ENCODE assay signal across 8 mouse cellular contexts in the genomic region with DNA sequence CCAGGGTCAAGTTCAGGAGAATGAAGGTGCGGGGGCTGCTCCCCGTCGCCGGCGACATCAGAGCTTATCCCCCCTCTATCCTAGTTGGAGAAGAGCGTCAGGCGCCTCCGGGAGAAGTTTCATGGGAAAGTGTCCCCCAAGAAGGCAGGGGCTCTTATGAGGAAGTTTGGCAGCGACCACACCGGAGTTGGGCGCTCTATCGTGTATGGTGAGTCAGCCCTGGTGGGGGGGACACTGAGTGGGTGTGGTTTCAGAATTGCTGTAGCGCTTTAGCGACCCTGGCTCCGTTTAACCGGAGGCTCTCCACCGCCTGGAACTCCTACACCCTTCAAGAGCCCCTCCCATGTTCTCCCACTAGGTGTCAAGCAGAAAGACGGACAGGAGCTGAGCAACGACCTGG. TPM values are rescaled to one million over a fixed set of nuclear protein-coding genes. Genes with fewer than 3 reads are reported as not detected.
DNase-seq lines count a peak whose midpoint lies in the region; ATAC-seq and TF ChIP-seq lines count a peak whose summit lies in the region.

No protein-coding gene starts in this region.

- ATAC-seq in embryonic facial prominence, embryonic 13.5 days (ENCODE audit: insufficient number of reproducible peaks, insufficient read depth, low FRiP score, low TSS enrichment, low read depth) = no peak
- no peak for ATAC-seq in limb, embryonic 11.5 days (ENCODE audit: insufficient number of reproducible peaks, low FRiP score, low TSS enrichment, low read depth)
- no peak for ATAC-seq in neural tube, embryonic 13.5 days (ENCODE audit: low read depth)

- peak; percentile 29 for DNase-seq in frontal cortex, postnatal 10 days (ENCODE audit: low spot score in 2 of 2)
- DNase-seq in frontal cortex, postnatal 25 days (ENCODE audit: low spot score in 2 of 2) = no peak
- DNase-seq in limb, embryonic 11.5 days (ENCODE audit: low spot score) = no peak
- DNase-seq in frontal cortex, postnatal 14 days (ENCODE audit: low spot score in 2 of 2) = no peak
- DNase-seq in layer of hippocampus, postnatal 25 days (ENCODE audit: extremely low spot score in 1 of 2, low spot score in 1 of 2) = no peak

- no peaks in the 10 kb centered on the region for H3K79me3 ChIP-seq in C2C12 (ENCODE audit: low read depth)

- H3K27ac ChIP-seq in embryonic facial prominence, embryonic 13.5 days = no peak overlapping the region
- H3K27ac ChIP-seq in limb, embryonic 11.5 days (replicated peaks; ENCODE audit: low read depth, low read length) = no peak overlapping the region
- H3K27ac ChIP-seq in neural tube, embryonic 13.5 days (replicated peaks) = no peak overlapping the region

- H3K79me2 ChIP-seq in C2C12 (ENCODE audit: control insufficient read depth, insufficient read depth) = no peaks in the 10 kb centered on the region

- H3K4me3 ChIP-seq in C2C12 (ENCODE audit: insufficient read depth, poor library complexity, severe bottlenecking) = peak overlapping the region; percentile 34
- peak overlapping the region; percentile 49 for H3K4me3 ChIP-seq in embryonic facial prominence, embryonic 13.5 days
- peak overlapping the region; percentile 28 for H3K4me3 ChIP-seq in limb, embryonic 11.5 days (ENCODE audit: low read depth, low read length)
- peak overlapping the region; percentile 33 for H3K4me3 ChIP-seq in neural tube, embryonic 13.5 days

- no peaks in the 10 kb centered on the region for H3K36me3 ChIP-seq in C2C12 (ENCODE audit: control insufficient read depth, insufficient read depth)
- no peaks in the 10 kb centered on the region for H3K36me3 ChIP-seq in embryonic facial prominence, embryonic 13.5 days
- H3K36me3 ChIP-seq in limb, embryonic 11.5 days (ENCODE audit: control insufficient read depth, insufficient read depth, low read length) = no peaks in the 10 kb centered on the region
- H3K36me3 ChIP-seq in neural tube, embryonic 13.5 days = no peaks in the 10 kb centered on the region

- no peak overlapping the region for H3ac ChIP-seq in C2C12 (ENCODE audit: control insufficient read depth, insufficient read length, low read depth)

- no peaks in the 10 kb centered on the region for H3K9me3 ChIP-seq in embryonic facial prominence, embryonic 13.5 days
- no peaks in the 10 kb centered on the region for H3K9me3 ChIP-seq in limb, embryonic 11.5 days (ENCODE audit: control insufficient read depth, low read length)
- H3K9me3 ChIP-seq in neural tube, embryonic 13.5 days = no peaks in the 10 kb centered on the region

- H3K4me1 ChIP-seq in embryonic facial prominence, embryonic 13.5 days = peaks cover 9% of the 10 kb centered on the region
- no peaks in the 10 kb centered on the region for H3K4me1 ChIP-seq in limb, embryonic 11.5 days (ENCODE audit: control insufficient read depth, insufficient read depth, low read length)
- peaks cover 6% of the 10 kb centered on the region for H3K4me1 ChIP-seq in neural tube, embryonic 13.5 days (replicated peaks)

- H3K4me2 ChIP-seq in embryonic facial prominence, embryonic 13.5 days = peak overlapping the region; percentile 61
- peak overlapping the region; percentile 37 for H3K4me2 ChIP-seq in limb, embryonic 11.5 days (ENCODE audit: low read depth, severe bottlenecking)
- H3K4me2 ChIP-seq in neural tube, embryonic 13.5 days = peak overlapping the region; percentile 46

- no peaks in the 10 kb centered on the region for H3K27me3 ChIP-seq in C2C12 (ENCODE audit: control insufficient read depth, insufficient read depth, insufficient read length)
- H3K27me3 ChIP-seq in embryonic facial prominence, embryonic 13.5 days = peaks cover 50% of the 10 kb centered on the region
- peaks cover 35% of the 10 kb centered on the region for H3K27me3 ChIP-seq in limb, embryonic 11.5 days (ENCODE audit: control insufficient read depth, insufficient read depth, low read length)
- H3K27me3 ChIP-seq in neural tube, embryonic 13.5 days = peaks cover 51% of the 10 kb centered on the region

- 7% methylated on average over 19 of the region's 19 CpGs for WGBS in embryonic facial prominence, embryonic 13.5 days
- WGBS in limb, embryonic 11.5 days = 4% methylated on average over 19 of the region's 19 CpGs
- 4% methylated on average over 19 of the region's 19 CpGs for WGBS in neural tube, embryonic 13.5 days

- peak overlapping the region; percentile 61; the same call in 1 of the 2 replicates for H3K9ac ChIP-seq in embryonic facial prominence, embryonic 13.5 days
- H3K9ac ChIP-seq in limb, embryonic 11.5 days (ENCODE audit: low read length) = no peak overlapping the region
- no peak overlapping the region for H3K9ac ChIP-seq in neural tube, embryonic 13.5 days

- no peak for TF ChIP-seq CTCF in C2C12 (IDR thresholded peaks at IDR 0.05; ENCODE audit: control insufficient read depth, insufficient read depth, insufficient read length)

TF ChIP-seq in C2C12, 6 proteins besides CTCF, POLR2A, EP300 and RAD21:
- TF ChIP-seq USF1 (IDR thresholded peaks at IDR 0.05; ENCODE audit: low read depth) (no peak), MAX (IDR thresholded peaks at IDR 0.05) (no peak), FOSL1 (IDR thresholded peaks at IDR 0.05; ENCODE audit: insufficient read depth, low read length, poor library complexity, severe bottlenecking) (no peak), CEBPB (IDR thresholded peaks at IDR 0.05; ENCODE audit: low read depth) (no peak), MYOG (IDR thresholded peaks at IDR 0.05; ENCODE audit: control insufficient read depth, extremely low read depth, insufficient read length) (no peak), MYOD1 (IDR thresholded peaks at IDR 0.05; ENCODE audit: control insufficient read depth, insufficient read length, low read depth) (no peak)
TF ChIP-seq in C2C12: peak in this region for 0.

RNA-seq across cellular contexts. Expression of gene A230050P20Rik, which starts 0.8 kb away (rescaled TPM):
- 11.8 TPM for polyA plus RNA-seq in C2C12 (2012; fragmentation: generic; extraction: Trizol)
- polyA plus RNA-seq in embryonic facial prominence, embryonic 13.5 days (2015; fragmentation: Nextera tagmentation; extraction: Ambion mirVana) = 7.5 and 9.1 TPM in 2 replicates
- polyA plus RNA-seq in limb, embryonic 11.5 days (2014; fragmentation: Nextera tagmentation; extraction: Ambion mirVana) = 1.2 and 1.4 TPM in 2 replicates
- 2.6 and 2.7 TPM in 2 replicates for polyA plus RNA-seq in neural tube, embryonic 13.5 days (2015; fragmentation: Nextera tagmentation; extraction: Ambion mirVana)
- 10 to 100 TPM; 50.7 to 77.1 TPM for total RNA-seq in layer of hippocampus, postnatal 25 days (2021)

RNA-seq across cellular contexts. Expression of gene Angptl6, which starts 10.3 kb away (rescaled TPM):
- polyA plus RNA-seq in C2C12 (2012; fragmentation: generic; extraction: Trizol) = 0.92 TPM
- 3.6 and 5.4 TPM in 2 replicates for polyA plus RNA-seq in embryonic facial prominence, embryonic 13.5 days (2015; fragmentation: Nextera tagmentation; extraction: Ambion mirVana)
- polyA plus RNA-seq in limb, embryonic 11.5 days (2014; fragmentation: Nextera tagmentation; extraction: Ambion mirVana) = 2.6 TPM in 2 replicates
- 8.8 and 9.7 TPM in 2 replicates for polyA plus RNA-seq in neural tube, embryonic 13.5 days (2015; fragmentation: Nextera tagmentation; extraction: Ambion mirVana)
- total RNA-seq in layer of hippocampus, postnatal 25 days (2021) = 10 to 100 TPM; 10.5 to 11.4 TPM

RNA-seq across cellular contexts. Expression of gene Ppan, which starts 18.7 kb away (rescaled TPM):
- polyA plus RNA-seq in C2C12 (2012; fragmentation: generic; extraction: Trizol) = 88.3 TPM
- polyA plus RNA-seq in embryonic facial prominence, embryonic 13.5 days (2015; fragmentation: Nextera tagmentation; extraction: Ambion mirVana) = 86.2 and 87.6 TPM in 2 replicates
- polyA plus RNA-seq in limb, embryonic 11.5 days (2014; fragmentation: Nextera tagmentation; extraction: Ambion mirVana) = 83.9 and 87.3 TPM in 2 replicates
- 48.1 and 51.9 TPM in 2 replicates for polyA plus RNA-seq in neural tube, embryonic 13.5 days (2015; fragmentation: Nextera tagmentation; extraction: Ambion mirVana)
- 10 to 100 TPM; 23.5 to 25.5 TPM for total RNA-seq in layer of hippocampus, postnatal 25 days (2021)

RNA-seq across cellular contexts. Expression of gene Eif3g, which starts 29.2 kb away (rescaled TPM):
- 247 TPM for polyA plus RNA-seq in C2C12 (2012; fragmentation: generic; extraction: Trizol)
- polyA plus RNA-seq in embryonic facial prominence, embryonic 13.5 days (2015; fragmentation: Nextera tagmentation; extraction: Ambion mirVana) = 292 and 343 TPM in 2 replicates
- 377 and 383 TPM in 2 replicates for polyA plus RNA-seq in limb, embryonic 11.5 days (2014; fragmentation: Nextera tagmentation; extraction: Ambion mirVana)
- 253 and 267 TPM in 2 replicates for polyA plus RNA-seq in neural tube, embryonic 13.5 days (2015; fragmentation: Nextera tagmentation; extraction: Ambion mirVana)
- 100 to 1,000 TPM; 118 to 122 TPM for total RNA-seq in layer of hippocampus, postnatal 25 days (2021)

RNA-seq across cellular contexts. Expression of gene Rdh8, which starts 50.9 kb away (rescaled TPM):
- polyA plus RNA-seq in C2C12 (2012; fragmentation: generic; extraction: Trizol) = not detected
- polyA plus RNA-seq in embryonic facial prominence, embryonic 13.5 days (2015; fragmentation: Nextera tagmentation; extraction: Ambion mirVana) = not detected in 2 replicates
- polyA plus RNA-seq in limb, embryonic 11.5 days (2014; fragmentation: Nextera tagmentation; extraction: Ambion mirVana) = not detected in 2 replicates
- polyA plus RNA-seq in neural tube, embryonic 13.5 days (2015; fragmentation: Nextera tagmentation; extraction: Ambion mirVana) = not detected in 2 replicates
- total RNA-seq in layer of hippocampus, postnatal 25 days (2021) = not detected

Comparison
In these comparisons a context has a peak if more than half of its experiments do, and no peak if none do; other contexts are left out.
1. DNase-seq: peak in frontal cortex, postnatal 10 days (2 of 2); none in frontal cortex, postnatal 25 days (0 of 2), limb, embryonic 11.5 days (single experiment), frontal cortex, postnatal 14 days (0 of 2) and layer of hippocampus, postnatal 25 days (0 of 2).
2. Peak in every context shown above with its lines, with median percentiles within 50 percentile points of each other: H3K4me3 ChIP-seq and H3K4me2 ChIP-seq.